Mouse (Mus musculus): ENCODE data around the gene Yap1. TPM values are rescaled to one million over a fixed set of nuclear protein-coding genes. Genes with fewer than 3 reads are reported as not detected.
"Not testable (repeated sequence)": the region's sequence is repeated elsewhere in the genome, so short reads cannot be mapped to it uniquely, and the experiment has no call there.

The Yap1 gene
- polyA plus RNA-seq, 1 experiment from 2014 or later, result 12.4 TPM

GRCm38 (mm10) chr9:7897502-7897901 lies 106.9 kb downstream of the Yap1 start:
- no peak overlapping the region for H3K4me3 ChIP-seq (ENCODE audit: low read depth, low read length)
- H3K36me3 ChIP-seq (ENCODE audit: control insufficient read depth, insufficient read depth, low read length), result no peaks in the 10 kb centered on the region
- no peaks in the 10 kb centered on the region for H3K27me3 ChIP-seq (replicated peaks; ENCODE audit: control insufficient read depth, insufficient read depth, low read length)
- no peak overlapping the region for H3K27ac ChIP-seq (ENCODE audit: low read depth, low read length)
- DNase-seq (ENCODE audit: low spot score), result peak; percentile 44
- H3K9me3 ChIP-seq (ENCODE audit: control insufficient read depth, low read length), result no peaks in the 10 kb centered on the region
- H3K4me2 ChIP-seq, result no peak overlapping the region
- no peaks in the 10 kb centered on the region for H3K4me1 ChIP-seq (replicated peaks; ENCODE audit: control insufficient read depth, insufficient read depth, low read length)
- H3K9ac ChIP-seq (ENCODE audit: low read depth, low read length), result no peak overlapping the region
- ATAC-seq (replicated peaks; ENCODE audit: low FRiP score), result peak; percentile 74
- 4% methylated on average over 3 of the region's 3 CpGs for WGBS

- WGBS, result 83% methylated on average over 1 of the region's 1 CpGs
- not testable (repeated sequence) for H3K36me3 ChIP-seq (ENCODE audit: control insufficient read depth, insufficient read depth, low read length); H3K9ac ChIP-seq (ENCODE audit: low read depth, low read length); H3K9me3 ChIP-seq (ENCODE audit: control insufficient read depth, low read length); H3K4me1 ChIP-seq (replicated peaks; ENCODE audit: control insufficient read depth, insufficient read depth, low read length); H3K4me3 ChIP-seq (ENCODE audit: low read depth, low read length); H3K4me2 ChIP-seq; H3K27ac ChIP-seq (ENCODE audit: low read depth, low read length); H3K27me3 ChIP-seq (replicated peaks; ENCODE audit: control insufficient read depth, insufficient read depth, low read length); ATAC-seq (replicated peaks; ENCODE audit: low FRiP score); DNase-seq (ENCODE audit: low spot score)
These were observed 112.6 kb downstream of the Yap1 start for GRCm38 (mm10) chr9:7891796-7892195.

- Histone ChIP-seq H3K4me3 (ENCODE audit: low read depth, low read length) (no peak overlapping the region), H3K9ac (ENCODE audit: low read depth, low read length) (no peak overlapping the region), H3K4me1 (replicated peaks; ENCODE audit: control insufficient read depth, insufficient read depth, low read length) (no peaks in the 10 kb centered on the region), H3K27ac (ENCODE audit: low read depth, low read length) (no peak overlapping the region), H3K36me3 (ENCODE audit: control insufficient read depth, insufficient read depth, low read length) (no peaks in the 10 kb centered on the region), H3K4me2 (no peak overlapping the region), H3K9me3 (ENCODE audit: control insufficient read depth, low read length) (no peaks in the 10 kb centered on the region), H3K27me3 (replicated peaks; ENCODE audit: control insufficient read depth, insufficient read depth, low read length) (no peaks in the 10 kb centered on the region)
- ATAC-seq (replicated peaks; ENCODE audit: low FRiP score) (no peak), DNase-seq (ENCODE audit: low spot score) (no peak)
- WGBS, result 48% methylated on average over 1 of the region's 1 CpGs
These were observed 113.2 kb downstream of the Yap1 start for GRCm38 (mm10) chr9:7891177-7891576.

GRCm38 (mm10) chr9:7884346-7884745 lies 120.0 kb downstream of the Yap1 start:
- no peak for DNase-seq (ENCODE audit: low spot score)
- Histone ChIP-seq H3K4me2 (no peak overlapping the region), H3K36me3 (ENCODE audit: control insufficient read depth, insufficient read depth, low read length) (no peaks in the 10 kb centered on the region), H3K27me3 (replicated peaks; ENCODE audit: control insufficient read depth, insufficient read depth, low read length) (no peaks in the 10 kb centered on the region), H3K27ac (ENCODE audit: low read depth, low read length) (no peak overlapping the region), H3K9me3 (ENCODE audit: control insufficient read depth, low read length) (peaks cover 5% of the 10 kb centered on the region; the same call in 1 of the 2 replicates), H3K4me1 (replicated peaks; ENCODE audit: control insufficient read depth, insufficient read depth, low read length) (no peaks in the 10 kb centered on the region), H3K4me3 (ENCODE audit: low read depth, low read length) (no peak overlapping the region), H3K9ac (ENCODE audit: low read depth, low read length) (no peak overlapping the region)
- no peak for ATAC-seq (replicated peaks; ENCODE audit: low FRiP score)
- WGBS, result 90% methylated on average over 3 of the region's 3 CpGs

- Histone ChIP-seq H3K27me3 (replicated peaks; ENCODE audit: control insufficient read depth, insufficient read depth, low read length) (no peaks in the 10 kb centered on the region), H3K9me3 (ENCODE audit: control insufficient read depth, low read length) (peaks cover 5% of the 10 kb centered on the region; the same call in 1 of the 2 replicates), H3K4me2 (no peak overlapping the region), H3K36me3 (ENCODE audit: control insufficient read depth, insufficient read depth, low read length) (no peaks in the 10 kb centered on the region), H3K4me1 (replicated peaks; ENCODE audit: control insufficient read depth, insufficient read depth, low read length) (no peaks in the 10 kb centered on the region), H3K4me3 (ENCODE audit: low read depth, low read length) (no peak overlapping the region), H3K9ac (ENCODE audit: low read depth, low read length) (no peak overlapping the region), H3K27ac (ENCODE audit: low read depth, low read length) (no peak overlapping the region)
- DNase-seq (ENCODE audit: low spot score), result no peak
- 83% methylated on average over 1 of the region's 1 CpGs for WGBS
- ATAC-seq (replicated peaks; ENCODE audit: low FRiP score), result no peak
These were observed 122.0 kb downstream of the Yap1 start for GRCm38 (mm10) chr9:7882304-7882865.

Other genes with a start within 250 kb of the Yap1 start
- gene Tmem123, start 240.6 kb downstream of the Yap1 start, polyA plus RNA-seq (2014; fragmentation: Nextera tagmentation; extraction: Ambion mirVana), result 87.8 and 98.4 TPM in 2 replicates
- gene Birc2, start 167.5 kb downstream of the Yap1 start, polyA plus RNA-seq (2014; fragmentation: Nextera tagmentation; extraction: Ambion mirVana), result 26.6 and 28.1 TPM in 2 replicates
- 8.9 and 10.5 TPM in 2 replicates for gene Birc3, start 131.4 kb downstream of the Yap1 start, polyA plus RNA-seq (2014; fragmentation: Nextera tagmentation; extraction: Ambion mirVana)
- 6.1 and 6.7 TPM in 2 replicates for gene Cfap300, start 38.2 kb upstream of the Yap1 start, polyA plus RNA-seq (2014; fragmentation: Nextera tagmentation; extraction: Ambion mirVana)
- 0.99 and 1.4 TPM in 2 replicates for gene Cep126, start 129.7 kb upstream of the Yap1 start, polyA plus RNA-seq (2014; fragmentation: Nextera tagmentation; extraction: Ambion mirVana)